Mouse (Mus musculus) left cerebral cortex, postnatal 25 days (tissue): Measurements from ENCODE around the gene Rhob. TPM values are rescaled to one million over a fixed set of nuclear protein-coding genes. Genes with fewer than 3 reads are reported as not detected.

Experiments used
- DNase-seq, 2 experiments: peaks; one replicate each; pipeline ENCODE4 v3.0.0; 2022; ENCODE audit warnings: low spot score in 2 of 2, mixed read lengths in 1 of 2
- intact Hi-C: fragments of 180-260 bp; cut with DNase I; formaldehyde crosslinking; loops from one replicate; pipeline ENCODE4 v1.15.1; 2025
- total RNA-seq, 2 experiments: library from RNA; stranded (reverse); gene quantifications; 2 replicates each; pipeline ENCODE4 v1.2.3; 2021

Gene Rhob
- total RNA-seq, 2 experiments from 2014 or later, result 274 to 298 TPM

DNA sequence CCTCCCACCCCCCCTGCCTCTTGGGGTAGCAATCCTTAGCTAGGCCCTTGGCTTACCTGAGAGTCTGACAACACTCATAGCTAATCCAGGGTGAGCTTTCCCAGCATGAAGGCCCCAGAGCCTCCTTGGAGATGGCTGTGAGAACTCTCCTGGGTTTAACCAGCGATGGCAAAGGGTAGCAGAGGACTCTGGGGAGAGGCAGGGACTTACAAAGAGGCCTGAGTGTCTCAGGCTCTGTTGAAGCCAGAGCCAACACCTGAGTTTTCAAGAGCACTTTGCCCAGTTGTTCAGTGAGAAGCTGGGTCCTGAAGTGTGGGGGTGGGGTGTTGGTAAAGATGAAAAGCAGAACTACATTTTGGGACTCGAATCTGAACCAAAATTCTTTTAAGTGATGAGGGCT, 44.8 kb downstream of the Rhob start:
- intact Hi-C loops, result loop anchor here (2.0 kb wide), 1 partner anchor 44 kb away; no protein-coding TSS in a partner anchor
- DNase-seq, result no peak

DNA sequence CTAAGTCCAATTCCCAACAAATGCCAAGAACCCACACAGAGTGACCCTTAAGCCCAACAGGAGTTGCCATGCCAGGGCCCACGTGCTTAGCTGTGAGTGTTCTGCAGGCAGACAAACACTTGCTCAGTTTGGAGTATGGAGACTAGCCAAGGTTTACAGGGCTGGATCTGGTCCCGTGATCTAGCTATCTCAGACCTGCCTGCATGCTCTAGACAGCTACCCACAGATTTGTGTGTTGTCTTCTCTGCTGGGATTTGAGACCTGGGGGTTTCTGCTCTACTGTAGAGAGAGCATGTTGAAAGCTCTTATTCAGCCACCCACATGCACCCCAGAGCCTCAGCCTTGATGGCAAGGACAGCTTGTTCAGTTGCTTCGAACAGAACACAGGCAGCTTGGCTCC, 45.3 kb downstream of the Rhob start:
- peak; percentile 61 to 68 for DNase-seq
- intact Hi-C loops, result loop anchor here (2.0 to 5.0 kb wide), 2 partner anchors 44 to 107 kb away; no protein-coding TSS in a partner anchor

DNA sequence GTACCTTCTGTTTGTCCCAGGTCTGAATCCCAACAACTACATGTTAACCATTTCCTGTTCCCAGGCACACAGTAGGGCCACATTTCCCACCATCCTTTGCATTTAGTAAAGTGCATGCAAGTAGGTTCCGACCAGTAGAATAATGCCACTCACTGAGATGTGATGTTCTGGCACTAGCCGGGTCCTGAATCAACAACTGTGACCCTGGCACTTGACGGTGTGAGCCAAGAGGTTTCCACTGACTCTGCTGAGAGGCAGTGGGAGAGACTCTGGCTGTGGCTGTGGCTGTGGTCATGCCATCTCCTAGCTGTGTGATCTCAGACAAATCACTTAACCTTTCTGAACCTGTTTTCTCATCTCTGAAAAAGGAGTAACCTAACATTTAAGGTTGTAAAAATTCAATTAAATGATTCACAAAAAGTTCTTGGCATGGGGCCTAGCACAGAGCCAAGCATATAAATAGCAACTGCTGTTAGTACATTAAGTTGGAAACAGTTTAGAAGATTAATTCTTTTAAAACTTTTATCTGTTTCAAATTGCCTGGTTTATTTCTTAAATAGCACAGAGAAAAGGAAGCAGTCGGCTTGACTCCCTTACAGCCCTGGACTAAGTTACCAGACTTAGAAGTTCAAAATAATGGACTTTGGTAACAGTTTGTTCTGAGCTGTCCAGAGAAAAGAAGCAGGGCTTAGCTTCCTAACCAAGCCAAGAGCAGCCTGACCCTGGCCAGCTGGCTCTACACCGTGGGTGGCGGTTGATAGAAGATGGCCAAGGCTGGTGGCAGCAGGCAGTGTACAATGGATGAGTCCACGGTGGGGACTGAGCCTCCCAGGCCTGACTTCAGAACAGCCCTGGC, 46.8 kb downstream of the Rhob start:
- intact Hi-C loops, result loop anchor here (5.0 kb wide), 1 partner anchor 106 kb away; no protein-coding TSS in a partner anchor
- DNase-seq, result no peak

DNA sequence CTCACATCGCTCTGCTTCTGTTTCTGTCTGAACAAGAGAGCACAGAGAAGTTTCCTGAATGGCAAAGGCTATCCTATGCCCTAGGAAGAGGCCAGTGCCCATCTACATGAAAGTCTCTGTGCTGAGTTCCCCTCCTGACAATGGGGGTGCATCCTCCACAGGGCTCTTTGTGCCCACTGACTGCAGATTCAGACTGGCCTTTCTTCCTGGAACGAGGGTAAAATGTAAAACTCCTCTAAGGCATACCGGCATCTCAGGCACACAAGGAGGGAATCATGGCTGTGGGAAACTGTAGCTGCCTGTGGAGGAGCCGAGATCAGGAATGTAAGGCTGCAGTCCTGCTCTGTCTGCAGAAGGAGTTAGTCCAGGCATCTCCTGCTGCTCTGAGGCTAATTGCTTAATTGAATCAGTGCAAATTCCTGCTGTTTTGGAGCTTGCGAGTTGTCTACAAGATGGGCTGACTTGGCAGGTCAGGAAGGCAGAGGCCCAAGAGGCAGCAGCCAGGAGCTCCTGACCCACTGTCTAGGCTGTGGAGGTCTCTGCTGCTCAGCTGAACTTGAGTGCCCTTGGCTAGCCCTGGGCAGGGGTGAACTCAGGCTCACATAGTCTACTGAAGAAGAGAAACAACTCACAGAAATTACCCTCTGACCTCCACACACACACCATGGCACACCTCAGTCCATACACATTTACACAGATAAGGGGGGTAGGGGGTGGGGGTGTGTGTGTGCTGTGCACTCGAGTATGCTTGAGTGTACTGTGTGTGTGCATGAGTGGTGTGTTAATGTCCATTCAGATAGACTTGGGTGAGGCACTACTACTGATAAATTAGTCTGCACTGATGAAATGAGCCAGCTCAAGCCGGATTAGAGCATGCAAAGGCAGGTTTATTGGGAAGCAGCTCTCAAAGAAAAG, 48.0 kb downstream of the Rhob start:
- no peak for DNase-seq
- intact Hi-C loops, result loop anchor here (2.0 to 5.0 kb wide), 2 partner anchors 13 to 105 kb away; no protein-coding TSS in a partner anchor

DNA sequence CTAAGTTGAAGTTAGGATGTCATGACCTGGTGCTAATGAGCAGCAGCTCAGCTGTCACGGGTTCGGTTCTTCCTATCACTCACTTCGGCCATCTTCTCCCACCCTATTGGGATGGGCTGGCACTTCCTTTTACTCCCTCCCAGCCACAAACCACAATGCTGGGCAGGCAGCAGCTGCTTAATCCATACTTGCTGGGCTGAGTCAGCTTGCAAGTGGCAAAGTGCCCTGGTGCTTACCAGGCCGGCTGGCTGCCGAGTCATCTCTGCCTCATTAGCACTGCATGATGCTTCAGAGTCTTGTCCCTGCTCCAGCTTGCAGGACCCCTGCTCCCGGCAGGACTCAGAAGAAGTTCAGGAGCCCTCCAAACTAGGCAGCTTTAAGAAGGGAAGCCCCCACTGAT, 49.2 kb downstream of the Rhob start:
- DNase-seq, result peak; percentile 59 to 86
- intact Hi-C loops, result loop anchor here (2.0 to 5.0 kb wide), 2 partner anchors 14 to 103 kb away; no protein-coding TSS in a partner anchor

DNA sequence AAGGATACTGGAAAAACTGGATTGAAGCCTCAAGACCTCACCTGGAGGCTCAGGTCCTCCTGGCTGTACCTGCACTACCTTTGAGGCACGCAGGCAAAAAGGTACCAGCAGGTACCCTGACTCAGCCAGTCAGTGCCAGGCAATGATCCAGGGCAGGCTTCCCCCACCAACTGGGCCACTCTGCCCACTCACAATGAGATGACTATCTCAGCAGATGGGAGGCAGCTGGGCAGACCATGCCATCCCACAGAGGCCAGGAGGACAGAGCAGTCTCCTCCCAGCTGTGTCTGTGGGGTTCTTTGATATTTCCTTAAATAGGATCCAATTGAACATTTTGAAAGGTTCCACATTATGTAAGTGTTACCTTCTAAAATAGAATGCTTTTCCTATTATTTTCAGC, 49.8 kb downstream of the Rhob start:
- intact Hi-C loops, result loop anchor here (2.0 to 5.0 kb wide), 2 partner anchors 15 to 103 kb away; no protein-coding TSS in a partner anchor
- peak; percentile 64 to 67 for DNase-seq

Other genes starting within 250 kb of the Rhob start
- gene Gdf7, start 198.1 kb downstream of the Rhob start, total RNA-seq, result under 1 TPM; 0.71 to 0.85 TPM
- 10 to 100 TPM; 14.3 to 15.6 TPM for gene Hs1bp3, start 186.6 kb downstream of the Rhob start, total RNA-seq
- not detected for gene Slc7a15, start 99.1 kb upstream of the Rhob start, total RNA-seq
- 100 to 1,000 TPM; 185 to 203 TPM for gene Pum2, start 174.1 kb upstream of the Rhob start, total RNA-seq